Mouse (Mus musculus): ENCODE data around the gene Zfpl1.

- TF ChIP-seq CTCF (IDR thresholded peaks at IDR 0.05; ENCODE audit: low read depth, low read length) (no peak), POLR2A (IDR thresholded peaks at IDR 0.05; ENCODE audit: insufficient read depth, low read length) (no peak)
Measured at GRCm38 (mm10) chr19:6071261-6071660, 13.5 kb downstream of the Zfpl1 start.

All from ES-Bruce4 (cell line).